Mouse (Mus musculus) forebrain, embryonic 12.5 days (tissue): ENCODE data around the gene Ckap2l. TPM values are rescaled to one million over a fixed set of nuclear protein-coding genes. Genes with fewer than 3 reads are reported as not detected.
A peak's percentile ranks its signal among the peaks of the same experiment; 100 is the strongest.

ENCODE experiments used
- ATAC-seq: fragments of 200-750 bp; cut with Nextera tagmentation; 2 replicates; pipeline ENCODE4 v1.8.0; 2017; ENCODE audit warnings: moderate TSS enrichment; ENCODE audit not compliant: low FRiP score
- H3K27ac ChIP-seq: fragments of 300-500 bp; sonication (generic); 2 replicates; pipeline ENCODE4 v1.5.1; 2016; ENCODE audit warnings: mild to moderate bottlenecking
- H3K27me3 ChIP-seq: fragments of 300-500 bp; sonication (generic); 2 replicates; pipeline ENCODE4 v1.6.1; 2016; ENCODE audit warnings: mild to moderate bottlenecking
- H3K36me3 ChIP-seq: fragments of 300-500 bp; sonication (generic); replicated peaks from 2 replicates; pipeline ENCODE4 v1.6.1; 2016; ENCODE audit warnings: mild to moderate bottlenecking
- H3K4me1 ChIP-seq: fragments of 300-500 bp; sonication (generic); 2 replicates; pipeline ENCODE4 v1.6.1; 2016
- H3K4me2 ChIP-seq: fragments of 300-500 bp; sonication (generic); 2 replicates; pipeline ENCODE4 v1.6.1; 2016; ENCODE audit warnings: mild to moderate bottlenecking, moderate library complexity
- H3K4me3 ChIP-seq: fragments of 300-500 bp; sonication (generic); replicated peaks from 2 replicates; pipeline ENCODE4 v1.5.1; 2016; ENCODE audit warnings: mild to moderate bottlenecking
- H3K9ac ChIP-seq: fragments of 300-500 bp; sonication (generic); 2 replicates; pipeline ENCODE4 v1.6.1; 2016; ENCODE audit warnings: mild to moderate bottlenecking
- H3K9me3 ChIP-seq: fragments of 300-500 bp; sonication (generic); 2 replicates; pipeline ENCODE4 v1.6.1; 2016
- WGBS: fragments of 180-500 bp; shearing (Covaris S2); methylation state at CpG from one replicate; pipeline ENCODE4 v1.1.7; 2016; 5-methylcytosine and 5-hydroxymethylcytosine counted together
- polyA plus RNA-seq: library from polyadenylated mRNA; unstranded; fragments of >200 nt; fragmentation: Nextera tagmentation; extraction: Ambion mirVana; gene quantifications from 2 replicates; pipeline ENCODE4 v1.2.1, GENCODE M21; 2016

The Ckap2l gene
- polyA plus RNA-seq, 1 experiment from 2014 or later = 60.1 TPM

- no peak for ATAC-seq
- Histone ChIP-seq H3K4me2 (no peak overlapping the region), H3K4me1 (peaks cover 7% of the 10 kb centered on the region), H3K27me3 (no peaks in the 10 kb centered on the region), H3K4me3 (no peak overlapping the region), H3K9ac (no peak overlapping the region), H3K9me3 (no peaks in the 10 kb centered on the region), H3K36me3 (no peaks in the 10 kb centered on the region), H3K27ac (no peak overlapping the region)
- 89% methylated on average over 20 of the region's 20 CpGs for WGBS
Measured at GRCm38 (mm10) chr2:129244446-129245120, 52.4 kb downstream of the Ckap2l start.

GRCm38 (mm10) chr2:129243786-129244185 is 53.2 kb downstream of the Ckap2l start:
- Histone ChIP-seq H3K27me3 (no peaks in the 10 kb centered on the region), H3K9ac (no peak overlapping the region), H3K4me2 (no peak overlapping the region), H3K4me1 (peaks cover 7% of the 10 kb centered on the region), H3K27ac (no peak overlapping the region), H3K36me3 (no peaks in the 10 kb centered on the region), H3K4me3 (no peak overlapping the region), H3K9me3 (no peaks in the 10 kb centered on the region)
- ATAC-seq = no peak
- WGBS = 56% methylated on average over 9 of the region's 9 CpGs

- H3K9me3 ChIP-seq = no peaks in the 10 kb centered on the region
- H3K27ac ChIP-seq = no peak overlapping the region
- H3K36me3 ChIP-seq = no peaks in the 10 kb centered on the region
- H3K4me2 ChIP-seq = no peak overlapping the region
- H3K9ac ChIP-seq = no peak overlapping the region
- no peaks in the 10 kb centered on the region for H3K27me3 ChIP-seq
- H3K4me3 ChIP-seq = no peak overlapping the region
- 94% methylated on average over 4 of the region's 4 CpGs for WGBS
- peaks cover 7% of the 10 kb centered on the region for H3K4me1 ChIP-seq
- ATAC-seq = no peak
Measured at GRCm38 (mm10) chr2:129243005-129243404, 54.0 kb downstream of the Ckap2l start.

- Histone ChIP-seq H3K9ac (no peak overlapping the region), H3K4me3 (no peak overlapping the region), H3K4me2 (no peak overlapping the region), H3K27ac (no peak overlapping the region), H3K9me3 (no peaks in the 10 kb centered on the region), H3K4me1 (peaks cover 7% of the 10 kb centered on the region), H3K36me3 (no peaks in the 10 kb centered on the region), H3K27me3 (no peaks in the 10 kb centered on the region)
- ATAC-seq = no peak
- 66% methylated on average over 7 of the region's 7 CpGs for WGBS
Measured at GRCm38 (mm10) chr2:129241845-129242833, 54.9 kb downstream of the Ckap2l start.

DNA sequence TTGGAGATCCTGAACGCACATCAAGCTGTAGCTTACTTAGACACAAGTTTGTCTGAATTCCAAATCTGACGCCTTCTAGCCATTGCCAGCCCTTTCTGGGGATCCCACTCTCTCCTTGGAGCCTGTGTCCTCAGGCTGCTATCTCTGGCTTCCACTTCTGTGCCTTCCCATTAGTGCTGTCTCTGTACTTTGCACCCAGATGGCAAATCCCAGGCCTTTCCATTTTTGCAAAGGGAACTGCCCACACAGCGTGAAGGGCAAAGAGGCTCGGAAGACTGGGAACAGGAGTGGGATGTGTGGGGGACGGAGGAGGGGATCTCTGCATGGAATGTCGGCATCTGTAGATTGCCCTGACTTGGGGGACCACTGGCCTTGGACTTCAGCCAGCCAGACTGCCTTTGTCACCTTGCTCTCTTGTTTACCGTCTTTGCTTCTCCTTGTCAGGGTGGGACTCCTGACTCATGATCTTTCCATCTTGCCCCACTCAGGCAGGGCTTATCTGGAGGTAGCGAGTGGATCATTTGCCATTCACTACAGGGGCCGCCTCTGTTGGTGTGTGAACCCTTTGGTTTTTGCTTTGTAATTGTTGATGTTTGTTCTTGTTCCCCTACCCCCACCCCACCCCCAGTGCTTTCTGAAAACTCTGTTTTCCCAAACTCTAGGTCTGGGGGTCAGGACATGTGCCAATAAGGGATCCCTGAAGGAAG is 56.1 kb downstream of the Ckap2l start:
- H3K4me2 ChIP-seq = no peak overlapping the region
- no peak overlapping the region for H3K27ac ChIP-seq
- H3K27me3 ChIP-seq = no peaks in the 10 kb centered on the region
- no peak overlapping the region for H3K9ac ChIP-seq
- peaks cover 7% of the 10 kb centered on the region for H3K4me1 ChIP-seq
- H3K9me3 ChIP-seq = no peaks in the 10 kb centered on the region
- no peaks in the 10 kb centered on the region for H3K36me3 ChIP-seq
- no peak for ATAC-seq
- 76% methylated on average over 9 of the region's 9 CpGs for WGBS
- no peak overlapping the region for H3K4me3 ChIP-seq

- Histone ChIP-seq H3K4me1 (peaks cover 7% of the 10 kb centered on the region), H3K9me3 (no peaks in the 10 kb centered on the region), H3K36me3 (no peaks in the 10 kb centered on the region), H3K9ac (no peak overlapping the region), H3K4me2 (no peak overlapping the region), H3K27me3 (no peaks in the 10 kb centered on the region), H3K4me3 (no peak overlapping the region), H3K27ac (no peak overlapping the region)
- 68% methylated on average over 4 of the region's 4 CpGs for WGBS
- ATAC-seq = no peak
Measured at GRCm38 (mm10) chr2:129236526-129236925, 60.5 kb downstream of the Ckap2l start.

GRCm38 (mm10) chr2:129234731-129235130 is 62.3 kb downstream of the Ckap2l start:
- Histone ChIP-seq H3K9ac (no peak overlapping the region), H3K4me3 (no peak overlapping the region), H3K4me1 (no peaks in the 10 kb centered on the region), H3K27ac (no peak overlapping the region), H3K27me3 (no peaks in the 10 kb centered on the region), H3K36me3 (no peaks in the 10 kb centered on the region), H3K9me3 (no peaks in the 10 kb centered on the region), H3K4me2 (no peak overlapping the region)
- 88% methylated on average over 2 of the region's 2 CpGs for WGBS
- no peak for ATAC-seq

- H3K36me3 ChIP-seq = no peaks in the 10 kb centered on the region
- WGBS = 48% methylated on average over 9 of the region's 9 CpGs
- H3K4me1 ChIP-seq = no peaks in the 10 kb centered on the region
- ATAC-seq = no peak
- no peaks in the 10 kb centered on the region for H3K9me3 ChIP-seq
- no peak overlapping the region for H3K4me2 ChIP-seq
- H3K27ac ChIP-seq = no peak overlapping the region
- no peaks in the 10 kb centered on the region for H3K27me3 ChIP-seq
- H3K9ac ChIP-seq = no peak overlapping the region
- no peak overlapping the region for H3K4me3 ChIP-seq
Measured at GRCm38 (mm10) chr2:129233803-129234477, 63.1 kb downstream of the Ckap2l start.

DNA sequence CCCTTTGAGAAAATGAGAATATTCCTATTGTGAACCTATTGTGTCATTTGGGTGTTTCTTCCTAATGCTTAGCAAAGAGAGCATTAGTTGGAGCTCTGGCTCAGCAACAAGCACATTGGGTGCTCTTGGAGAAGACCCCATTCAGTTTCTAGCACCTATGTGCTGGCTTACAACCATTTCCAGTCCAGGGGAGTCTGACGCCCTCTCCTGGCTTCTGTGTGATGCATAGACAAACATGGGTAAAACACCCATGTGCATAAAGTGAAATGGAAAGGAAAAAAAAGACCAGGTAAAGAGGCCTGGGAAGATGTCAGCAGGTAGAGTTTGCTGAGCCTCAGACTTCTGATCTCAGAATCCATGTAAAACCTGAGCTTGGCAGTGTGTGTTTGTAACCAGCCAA is 63.8 kb downstream of the Ckap2l start:
- no peak overlapping the region for H3K4me2 ChIP-seq
- no peak for ATAC-seq
- H3K9me3 ChIP-seq = no peaks in the 10 kb centered on the region
- H3K9ac ChIP-seq = no peak overlapping the region
- no peak overlapping the region for H3K4me3 ChIP-seq
- H3K27me3 ChIP-seq = no peaks in the 10 kb centered on the region
- no peaks in the 10 kb centered on the region for H3K4me1 ChIP-seq
- no peak overlapping the region for H3K27ac ChIP-seq
- WGBS = 91% methylated on average over 1 of the region's 1 CpGs
- H3K36me3 ChIP-seq = no peaks in the 10 kb centered on the region

GRCm38 (mm10) chr2:129232484-129232883 is 64.5 kb downstream of the Ckap2l start:
- H3K4me1 ChIP-seq = no peaks in the 10 kb centered on the region

DNA sequence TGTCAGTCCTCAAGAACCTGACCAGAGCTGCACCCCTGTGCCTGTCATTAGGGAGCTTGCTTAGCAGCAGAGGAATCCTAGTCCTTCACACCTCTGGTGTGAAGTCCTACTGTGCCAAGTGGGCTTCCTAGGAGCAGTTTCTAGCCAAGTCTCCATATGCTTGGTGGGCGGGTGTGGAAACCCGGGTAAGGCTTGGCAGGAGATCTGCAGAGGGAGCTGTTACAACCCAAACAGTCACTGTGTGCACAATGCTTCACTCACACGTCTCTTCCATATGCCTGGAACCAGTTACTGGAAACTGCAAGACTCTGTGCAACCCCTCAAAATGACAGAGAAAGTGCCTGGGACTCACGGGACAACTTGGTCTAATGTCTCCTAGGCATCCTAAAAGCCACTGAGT is 65.0 kb downstream of the Ckap2l start:
- Histone ChIP-seq H3K4me2 (no peak overlapping the region), H3K4me1 (no peaks in the 10 kb centered on the region), H3K9me3 (no peaks in the 10 kb centered on the region), H3K27me3 (no peaks in the 10 kb centered on the region), H3K36me3 (no peaks in the 10 kb centered on the region), H3K9ac (no peak overlapping the region), H3K4me3 (no peak overlapping the region), H3K27ac (no peak overlapping the region)
- ATAC-seq = no peak
- 77% methylated on average over 4 of the region's 4 CpGs for WGBS

More at GRCm38 (mm10) chr2:129232484-129232883, 64.5 kb downstream of the Ckap2l start:
- Histone ChIP-seq H3K27me3 (no peaks in the 10 kb centered on the region), H3K9ac (no peak overlapping the region), H3K36me3 (no peaks in the 10 kb centered on the region), H3K4me3 (no peak overlapping the region), H3K4me2 (no peak overlapping the region), H3K27ac (0 out of 2 replicates have a peak overlapping the region, but pooled peaks have one; percentile 36), H3K9me3 (no peaks in the 10 kb centered on the region)
- ATAC-seq = no peak
- WGBS = 88% methylated on average over 9 of the region's 9 CpGs

- no peaks in the 10 kb centered on the region for H3K27me3 ChIP-seq
- no peak overlapping the region for H3K4me2 ChIP-seq
- H3K4me1 ChIP-seq = no peaks in the 10 kb centered on the region; the same call in 1 of the 2 replicates
- H3K27ac ChIP-seq = no peak overlapping the region
- 95% methylated on average over 7 of the region's 7 CpGs for WGBS
- no peak overlapping the region for H3K4me3 ChIP-seq
- no peaks in the 10 kb centered on the region for H3K9me3 ChIP-seq
- no peak for ATAC-seq
- no peaks in the 10 kb centered on the region for H3K36me3 ChIP-seq
- no peak overlapping the region for H3K9ac ChIP-seq
Measured at GRCm38 (mm10) chr2:129229316-129229715, 67.7 kb downstream of the Ckap2l start.
